Mouse (Mus musculus) thymus, postnatal 0 days (tissue): ENCODE measurements around the gene AY358078. TPM values are rescaled to one million over a fixed set of nuclear protein-coding genes. Genes with fewer than 3 reads are reported as not detected.

ENCODE experiments used
- DNase-seq: peaks from one replicate; pipeline ENCODE4 v3.0.0-alpha.2; 2015; ENCODE audit warnings: low spot score
- microRNA-seq: library from miRNA; unstranded; fragments of <30 nt; microRNA quantifications from one replicate; pipeline ENCODE4, GENCODE M21; 2016; ENCODE audit warnings: borderline number of aligned reads
- polyA plus RNA-seq: library from polyadenylated mRNA; unstranded; fragments of >200 nt; fragmentation: Nextera tagmentation; extraction: Ambion mirVana; gene quantifications from 2 replicates; pipeline ENCODE4 v1.2.1, GENCODE M21; 2015

Gene AY358078
- polyA plus RNA-seq, 1 experiment from 2014 or later, result not detected

- no peak for DNase-seq
These were observed 71.9 kb downstream of the AY358078 start for GRCm38 (mm10) chr14:51871741-51872140.

Small RNA genes within 50 kb of the gene (microRNA-seq; reads per million reads assigned to microRNA genes)
- gene Gm27375, result not detected

Other genes with a start within 250 kb of the AY358078 start
- gene Gm5622, start 247.3 kb upstream of the AY358078 start, polyA plus RNA-seq, result 0.18 TPM in 1 of 2 replicates, not detected in the other
- gene Gm17175, start 226.0 kb upstream of the AY358078 start, polyA plus RNA-seq, result not detected in 2 replicates
- not detected in 2 replicates for gene Gm17174, start 207.9 kb upstream of the AY358078 start, polyA plus RNA-seq
- not detected in 2 replicates for gene Gm17078, start 188.7 kb upstream of the AY358078 start, polyA plus RNA-seq
- not detected in 2 replicates for gene Gm4181, start 164.4 kb upstream of the AY358078 start, polyA plus RNA-seq
- gene Gm17079, start 104.6 kb upstream of the AY358078 start, polyA plus RNA-seq, result not detected in 2 replicates
- gene Gm5800, start 82.9 kb upstream of the AY358078 start, polyA plus RNA-seq, result not detected in 2 replicates
- gene Ang4, start 26.5 kb upstream of the AY358078 start, polyA plus RNA-seq, result 7.3 and 8.0 TPM in 2 replicates
- 0.24 and 0.47 TPM in 2 replicates for gene Ear6, start 53.7 kb downstream of the AY358078 start, polyA plus RNA-seq
- 41.9 and 50.0 TPM in 2 replicates for gene Mettl17, start 84.8 kb downstream of the AY358078 start, polyA plus RNA-seq
- 0.14 and 0.26 TPM in 2 replicates for gene Slc39a2, start 92.8 kb downstream of the AY358078 start, polyA plus RNA-seq
- gene Ndrg2, start 114.1 kb downstream of the AY358078 start, polyA plus RNA-seq, result 14.8 and 16.6 TPM in 2 replicates
- gene Tppp2, start 118.4 kb downstream of the AY358078 start, polyA plus RNA-seq, result not detected in 2 replicates
- not detected in 2 replicates for gene Rnase13, start 122.7 kb downstream of the AY358078 start, polyA plus RNA-seq
- 26.9 and 27.0 TPM in 2 replicates for gene Arhgef40, start 184.7 kb downstream of the AY358078 start, polyA plus RNA-seq
- gene Tmem253, start 215.6 kb downstream of the AY358078 start, polyA plus RNA-seq, result 0.90 and 1.5 TPM in 2 replicates
- gene Zfp219, start 220.7 kb downstream of the AY358078 start, polyA plus RNA-seq, result 40.7 and 44.5 TPM in 2 replicates
- not detected in 2 replicates for gene Olfr221, start 242.4 kb downstream of the AY358078 start, polyA plus RNA-seq